Mouse (Mus musculus) midbrain, embryonic 14.5 days (tissue): ENCODE results near the gene H6pd. TPM values are rescaled to one million over a fixed set of nuclear protein-coding genes. Genes with fewer than 3 reads are reported as not detected.

Experiments
- ATAC-seq: fragments of 200-750 bp; cut with Nextera tagmentation; 2 replicates; pipeline ENCODE4 v1.8.0; 2017; ENCODE audit warnings: moderate number of reproducible peaks, moderate library complexity; ENCODE audit not compliant: low FRiP score, low TSS enrichment
- DNase-seq: peaks from one replicate; pipeline ENCODE4 v3.0.0-alpha.2; 2015
- H3K27ac ChIP-seq: fragments of 300-500 bp; sonication (generic); replicated peaks from 2 replicates; pipeline ENCODE4 v1.5.1; 2014; ENCODE audit warnings: mild to moderate bottlenecking, low read depth, low read length, moderate library complexity
- H3K27me3 ChIP-seq: fragments of 300-500 bp; sonication (generic); 2 replicates; pipeline ENCODE4 v1.6.1; 2014; ENCODE audit warnings: low read length, control low read depth, mixed read lengths; ENCODE audit not compliant: control insufficient read depth, insufficient read depth
- H3K36me3 ChIP-seq: fragments of 300-500 bp; sonication (generic); 2 replicates; pipeline ENCODE4 v1.6.1; 2014; ENCODE audit warnings: low read length, control low read depth; ENCODE audit not compliant: control insufficient read depth, insufficient read depth
- H3K4me1 ChIP-seq: fragments of 300-500 bp; sonication (generic); 2 replicates; pipeline ENCODE4 v1.6.1; 2014; ENCODE audit warnings: mild to moderate bottlenecking, antibody characterized with exemption, low read length, control low read depth; ENCODE audit not compliant: control insufficient read depth, insufficient read depth
- H3K4me2 ChIP-seq: fragments of 300-500 bp; sonication (generic); 2 replicates; pipeline ENCODE4 v1.6.1; 2014; ENCODE audit warnings: mild to moderate bottlenecking, low read length, moderate library complexity
- H3K4me3 ChIP-seq: fragments of 300-500 bp; sonication (generic); replicated peaks from 2 replicates; pipeline ENCODE4 v1.5.1; 2014; ENCODE audit warnings: low read depth, low read length
- H3K9ac ChIP-seq: fragments of 300-500 bp; sonication (generic); replicated peaks from 2 replicates; pipeline ENCODE4 v1.6.1; 2014; ENCODE audit warnings: mild to moderate bottlenecking, low read length, moderate library complexity
- H3K9me3 ChIP-seq: fragments of 300-500 bp; sonication (generic); 2 replicates; pipeline ENCODE4 v1.6.1; 2016; ENCODE audit warnings: low read length, control low read depth, mixed read lengths; ENCODE audit not compliant: control insufficient read depth
- WGBS: fragments of 180-500 bp; shearing (Covaris S2); extraction: QIAGEN DNeasy Blood & Tissue Kit; methylation state at CpG from one replicate; pipeline ENCODE4 v1.1.7; 2014; 5-methylcytosine and 5-hydroxymethylcytosine counted together
- polyA plus RNA-seq: library from polyadenylated mRNA; unstranded; fragments of >200 nt; fragmentation: Nextera tagmentation; extraction: Ambion mirVana; gene quantifications from 2 replicates; pipeline ENCODE4 v1.2.1, GENCODE M21; 2014

The H6pd gene
- polyA plus RNA-seq, 1 experiment from 2014 or later, result 1.7 TPM

- Histone ChIP-seq H3K9ac (peak overlapping the region; percentile 57), H3K27ac (no peak overlapping the region), H3K4me1 (peaks cover 9% of the 10 kb centered on the region; the same call in 1 of the 2 replicates), H3K36me3 (no peaks in the 10 kb centered on the region), H3K27me3 (peaks cover 52% of the 10 kb centered on the region), H3K4me3 (peak overlapping the region; percentile 55), H3K9me3 (no peaks in the 10 kb centered on the region), H3K4me2 (peak overlapping the region; percentile 99)
- WGBS, result 7% methylated on average over 32 of the region's 32 CpGs
- DNase-seq (peak; percentile 65), ATAC-seq (no peak)
Observed at GRCm38 (mm10) chr4:149953621-149954481, 55.0 kb downstream of the H6pd start.

DNA sequence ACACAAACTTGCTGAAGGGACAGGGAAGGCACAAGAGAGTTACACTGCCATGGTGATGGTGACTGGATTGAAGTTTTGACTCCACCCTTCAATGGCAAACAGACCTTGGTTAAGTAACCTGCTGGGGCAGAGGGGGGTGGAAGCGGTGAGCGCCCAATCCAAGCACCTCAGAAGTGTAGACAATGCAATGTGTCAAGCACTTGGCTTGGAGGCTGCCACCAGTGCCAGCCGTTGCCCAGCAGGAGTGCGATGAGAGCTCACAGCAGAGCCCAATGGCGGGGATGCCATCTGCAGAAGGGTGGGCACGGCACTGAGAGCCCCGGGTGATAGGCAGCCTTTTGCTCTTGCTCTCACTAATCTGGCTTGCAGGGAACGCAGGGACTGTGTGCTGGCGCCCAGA, 56.6 kb downstream of the H6pd start:
- 78% methylated on average over 9 of the region's 9 CpGs for WGBS
- Histone ChIP-seq H3K4me3 (no peak overlapping the region), H3K9me3 (no peaks in the 10 kb centered on the region), H3K27ac (no peak overlapping the region), H3K4me2 (no peak overlapping the region), H3K36me3 (no peaks in the 10 kb centered on the region), H3K9ac (no peak overlapping the region), H3K4me1 (peaks cover 9% of the 10 kb centered on the region; the same call in 1 of the 2 replicates), H3K27me3 (peaks cover 48% of the 10 kb centered on the region)
- DNase-seq, result no peak
- ATAC-seq, result no peak

DNA sequence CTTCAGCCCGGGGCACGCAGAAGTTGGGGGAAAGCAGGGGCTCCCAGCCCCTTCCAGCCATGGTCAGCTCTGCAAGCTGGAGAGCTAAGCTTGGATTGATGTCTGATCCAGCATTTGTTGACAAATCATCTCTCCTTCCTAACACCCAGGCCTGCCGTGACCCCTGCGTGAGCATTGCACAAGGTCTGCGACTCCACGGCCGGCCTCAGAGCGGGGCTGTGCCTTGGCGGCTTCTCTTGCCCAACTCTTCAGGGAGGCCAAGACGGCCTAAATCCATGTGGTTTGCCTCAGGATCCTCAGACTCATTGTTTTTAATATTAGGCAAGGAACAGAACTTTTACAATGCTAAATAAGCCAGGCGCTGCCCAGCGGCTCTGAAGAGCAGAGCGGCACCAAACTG, 57.6 kb downstream of the H6pd start:
- DNase-seq, result no peak
- H3K4me1 ChIP-seq, result peaks cover 9% of the 10 kb centered on the region; the same call in 1 of the 2 replicates
- no peaks in the 10 kb centered on the region for H3K9me3 ChIP-seq
- no peak overlapping the region for H3K4me2 ChIP-seq
- no peak for ATAC-seq
- H3K27me3 ChIP-seq, result peaks cover 38% of the 10 kb centered on the region
- WGBS, result 87% methylated on average over 13 of the region's 13 CpGs
- no peak overlapping the region for H3K4me3 ChIP-seq
- no peak overlapping the region for H3K27ac ChIP-seq
- H3K36me3 ChIP-seq, result no peaks in the 10 kb centered on the region
- H3K9ac ChIP-seq, result no peak overlapping the region

DNA sequence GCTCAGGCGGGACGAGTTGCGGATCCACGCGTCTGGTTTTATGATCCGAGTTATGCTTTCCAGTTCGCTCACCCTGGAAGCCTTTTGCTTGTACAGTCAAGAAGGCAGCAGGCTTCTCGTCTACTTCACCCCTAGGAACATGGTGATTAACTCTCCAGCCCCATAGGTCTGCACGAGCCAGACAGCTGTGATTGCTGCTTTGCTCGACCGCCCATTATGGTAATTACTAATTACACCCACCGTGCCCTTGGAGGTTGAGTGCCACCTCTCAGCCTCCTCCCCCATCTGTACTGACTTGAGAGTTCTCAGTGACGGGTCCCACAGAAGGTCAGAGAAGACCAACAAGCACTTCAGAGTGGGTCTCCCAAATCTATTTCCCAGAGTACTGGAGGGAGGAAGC, 59.1 kb downstream of the H6pd start:
- no peak for DNase-seq
- H3K9me3 ChIP-seq, result no peaks in the 10 kb centered on the region
- peaks cover 24% of the 10 kb centered on the region for H3K27me3 ChIP-seq
- H3K4me2 ChIP-seq, result no peak overlapping the region
- no peak overlapping the region for H3K27ac ChIP-seq
- no peak for ATAC-seq
- no peak overlapping the region for H3K4me3 ChIP-seq
- WGBS, result 76% methylated on average over 13 of the region's 13 CpGs
- no peaks in the 10 kb centered on the region for H3K36me3 ChIP-seq
- H3K4me1 ChIP-seq, result peaks cover 12% of the 10 kb centered on the region; the same call in 1 of the 2 replicates
- no peak overlapping the region for H3K9ac ChIP-seq

GRCm38 (mm10) chr4:149948119-149948518, 60.7 kb downstream of the H6pd start:
- 92% methylated on average over 5 of the region's 5 CpGs for WGBS
- Histone ChIP-seq H3K9ac (no peak overlapping the region), H3K9me3 (no peaks in the 10 kb centered on the region), H3K27ac (no peak overlapping the region), H3K4me3 (no peak overlapping the region), H3K4me1 (peaks cover 16% of the 10 kb centered on the region), H3K4me2 (no peak overlapping the region), H3K36me3 (no peaks in the 10 kb centered on the region), H3K27me3 (peaks cover 11% of the 10 kb centered on the region)
- DNase-seq, result no peak
- no peak for ATAC-seq

GRCm38 (mm10) chr4:149947396-149947795, 61.4 kb downstream of the H6pd start:
- H3K9ac ChIP-seq, result no peak overlapping the region
- peaks cover 4% of the 10 kb centered on the region; the same call in 1 of the 2 replicates for H3K27me3 ChIP-seq
- H3K4me2 ChIP-seq, result no peak overlapping the region
- no peaks in the 10 kb centered on the region for H3K9me3 ChIP-seq
- H3K4me3 ChIP-seq, result no peak overlapping the region
- no peaks in the 10 kb centered on the region for H3K36me3 ChIP-seq
- DNase-seq (no peak), ATAC-seq (no peak)
- WGBS, result 85% methylated on average over 5 of the region's 5 CpGs
- peaks cover 20% of the 10 kb centered on the region for H3K4me1 ChIP-seq
- no peak overlapping the region for H3K27ac ChIP-seq

GRCm38 (mm10) chr4:149945194-149945593, 63.6 kb downstream of the H6pd start:
- no peaks in the 10 kb centered on the region for H3K9me3 ChIP-seq
- no peak for DNase-seq
- H3K9ac ChIP-seq, result no peak overlapping the region
- no peaks in the 10 kb centered on the region for H3K36me3 ChIP-seq
- no peak overlapping the region for H3K27ac ChIP-seq
- no peak for ATAC-seq
- H3K4me3 ChIP-seq, result no peak overlapping the region
- 51% methylated on average over 9 of the region's 9 CpGs for WGBS
- peaks cover 20% of the 10 kb centered on the region for H3K4me1 ChIP-seq
- H3K4me2 ChIP-seq, result no peak overlapping the region
- H3K27me3 ChIP-seq, result no peaks in the 10 kb centered on the region

DNA sequence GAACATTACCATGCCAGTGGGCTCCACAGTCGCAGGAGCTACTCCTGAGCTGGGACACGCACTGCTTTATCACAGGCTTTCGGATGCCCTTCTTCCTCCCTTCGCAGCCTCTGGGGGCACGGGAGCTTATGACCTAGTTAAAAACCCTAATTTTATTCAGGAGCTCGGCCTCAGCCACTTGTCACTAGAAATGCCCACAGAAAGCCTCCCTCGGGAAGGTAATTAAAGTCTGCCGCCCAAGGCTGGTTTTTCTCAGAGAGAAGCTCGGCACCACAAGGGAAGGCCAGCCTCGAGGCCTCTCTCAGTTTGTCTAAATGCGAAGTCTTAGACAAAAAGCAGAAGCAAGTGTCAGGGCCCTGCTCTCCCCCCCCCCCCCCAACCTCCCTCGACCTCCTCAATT, 64.6 kb downstream of the H6pd start:
- DNase-seq, result peak; percentile 65
- 25% methylated on average over 12 of the region's 12 CpGs for WGBS
- H3K4me1 ChIP-seq, result peaks cover 20% of the 10 kb centered on the region

More for the DNA sequence above, 64.6 kb downstream of the H6pd start:
- Histone ChIP-seq H3K4me3 (no peak overlapping the region), H3K9ac (no peak overlapping the region), H3K27me3 (no peaks in the 10 kb centered on the region), H3K27ac (no peak overlapping the region), H3K36me3 (no peaks in the 10 kb centered on the region), H3K4me2 (no peak overlapping the region), H3K9me3 (no peaks in the 10 kb centered on the region)
- no peak for ATAC-seq
